Mouse (Mus musculus) large intestine, adult 2 months (tissue): ENCODE measurements around the gene Prrx1. TPM values are rescaled to one million over a fixed set of nuclear protein-coding genes. Genes with fewer than 3 reads are reported as not detected.

Experiments
- polyA plus RNA-seq: library from polyadenylated mRNA; depleted of rRNA; stranded (reverse); fragments of >200 nt; gene quantifications from 2 replicates; pipeline ENCODE4 v1.2.3, GENCODE M21; 2012; rRNA removed

Prrx1 gene
- polyA plus RNA-seq, 1 experiment = 0.17 TPM

Other genes starting within 250 kb of the Prrx1 start
- not detected in 2 replicates for gene Mroh9, start 228.0 kb downstream of the Prrx1 start, polyA plus RNA-seq
- gene Gorab, start 90.0 kb upstream of the Prrx1 start, polyA plus RNA-seq = 2.0 and 2.8 TPM in 2 replicates